Mouse (Mus musculus): ENCODE measurements around the gene 6030408B16Rik. TPM values are rescaled to one million over a fixed set of nuclear protein-coding genes. Genes with fewer than 3 reads are reported as not detected.

The 6030408B16Rik gene
- 0.36 TPM in 2 replicates for polyA plus RNA-seq (2021; fragmentation: Nextera tagmentation)
- long read RNA-seq, experiment 1: 0 reads
- long read RNA-seq, experiment 2: 0 reads

GRCm38 (mm10) chr15:101293025-101293621, at the start of gene 6030408B16Rik:
Gene 6030408B16Rik (plus strand): TSS chr15:101293212.

GRCm38 (mm10) chr15:101253886-101254795, 38.9 kb upstream of the 6030408B16Rik start, which contains the start of gene Nr4a1:
Gene Nr4a1 (plus strand): TSS chr15:101254269.

GRCm38 (mm10) chr15:101283911-101284750, 8.9 kb upstream of the 6030408B16Rik start, which contains the start of gene Atg101:
Gene Atg101 (plus strand): TSS chr15:101284272.

Other genes starting within 250 kb of the 6030408B16Rik start
- gene Gm47841, start 245.8 kb upstream of the 6030408B16Rik start, polyA plus RNA-seq (2021; fragmentation: Nextera tagmentation): not detected in 2 replicates
- 0.06 TPM in 1 of 2 replicates, not detected in the other for gene Fignl2, start 214.6 kb upstream of the 6030408B16Rik start, polyA plus RNA-seq (2021; fragmentation: Nextera tagmentation)
- gene Ankrd33, start 177.5 kb upstream of the 6030408B16Rik start, polyA plus RNA-seq (2021; fragmentation: Nextera tagmentation): not detected in 2 replicates
- gene Acvrl1, start 164.7 kb upstream of the 6030408B16Rik start, polyA plus RNA-seq (2021; fragmentation: Nextera tagmentation): 5.1 and 5.8 TPM in 2 replicates
- gene Acvr1b, start 119.1 kb upstream of the 6030408B16Rik start, polyA plus RNA-seq (2021; fragmentation: Nextera tagmentation): 4.7 and 5.2 TPM in 2 replicates
- 17.1 and 23.8 TPM in 2 replicates for gene Grasp, start 69.0 kb upstream of the 6030408B16Rik start, polyA plus RNA-seq (2021; fragmentation: Nextera tagmentation)
- 32.4 and 56.3 TPM in 2 replicates for gene Nr4a1, start 38.9 kb upstream of the 6030408B16Rik start, polyA plus RNA-seq (2021; fragmentation: Nextera tagmentation)
- 78.2 and 82.9 TPM in 2 replicates for gene Atg101, start 8.9 kb upstream of the 6030408B16Rik start, polyA plus RNA-seq (2021; fragmentation: Nextera tagmentation)
- gene Krt80, start 77.0 kb downstream of the 6030408B16Rik start, polyA plus RNA-seq (2021; fragmentation: Nextera tagmentation): 0.18 TPM in 1 of 2 replicates, not detected in the other
- gene Krt7, start 117.8 kb downstream of the 6030408B16Rik start, polyA plus RNA-seq (2021; fragmentation: Nextera tagmentation): 0.04 and 0.23 TPM in 2 replicates
- gene Krt87, start 145.6 kb downstream of the 6030408B16Rik start, polyA plus RNA-seq (2021; fragmentation: Nextera tagmentation): 0.18 and 0.29 TPM in 2 replicates
- gene Krt88, start 154.5 kb downstream of the 6030408B16Rik start, polyA plus RNA-seq (2021; fragmentation: Nextera tagmentation): not detected in 2 replicates
- gene Krt81, start 170.5 kb downstream of the 6030408B16Rik start, polyA plus RNA-seq (2021; fragmentation: Nextera tagmentation): not detected in 2 replicates
- not detected in 2 replicates for gene Krt86, start 180.3 kb downstream of the 6030408B16Rik start, polyA plus RNA-seq (2021; fragmentation: Nextera tagmentation)
- not detected in 2 replicates for gene Krt83, start 198.3 kb downstream of the 6030408B16Rik start, polyA plus RNA-seq (2021; fragmentation: Nextera tagmentation)
- gene Gm49425, start 224.0 kb downstream of the 6030408B16Rik start, polyA plus RNA-seq (2021; fragmentation: Nextera tagmentation): not detected in 2 replicates
- not detected in 2 replicates for gene Krt84, start 239.6 kb downstream of the 6030408B16Rik start, polyA plus RNA-seq (2021; fragmentation: Nextera tagmentation)